Mouse (Mus musculus) G1E (cell line): ENCODE data around the gene Prpf8.

Experiments used
- CTCF ChIP-seq: IDR thresholded peaks from 2 replicates; pipeline ENCODE4 v1.5.1; 2012; ENCODE audit warnings: low read depth, low read length, inconsistent platforms, mixed read lengths
- GATA1 ChIP-seq: IDR thresholded peaks from 2 replicates; pipeline ENCODE4 v1.6.1; 2012; ENCODE audit warnings: borderline replicate concordance, low read length, inconsistent platforms, mixed read lengths
- GATA2 ChIP-seq: IDR thresholded peaks from 2 replicates; pipeline ENCODE4 v1.6.1; 2012; ENCODE audit warnings: low read depth, low read length, inconsistent platforms, borderline replicate concordance
- POLR2AphosphoS5 ChIP-seq: IDR thresholded peaks from 2 replicates; pipeline ENCODE4 v1.6.1; 2012; ENCODE audit warnings: low read depth, low read length, inconsistent platforms; ENCODE audit not compliant: insufficient replicate concordance
- TAL1 ChIP-seq: conservative IDR thresholded peaks from 2 replicates; pipeline ENCODE4 v1.6.1; 2012; ENCODE audit warnings: low read depth, low read length, inconsistent platforms, mixed read lengths

DNA sequence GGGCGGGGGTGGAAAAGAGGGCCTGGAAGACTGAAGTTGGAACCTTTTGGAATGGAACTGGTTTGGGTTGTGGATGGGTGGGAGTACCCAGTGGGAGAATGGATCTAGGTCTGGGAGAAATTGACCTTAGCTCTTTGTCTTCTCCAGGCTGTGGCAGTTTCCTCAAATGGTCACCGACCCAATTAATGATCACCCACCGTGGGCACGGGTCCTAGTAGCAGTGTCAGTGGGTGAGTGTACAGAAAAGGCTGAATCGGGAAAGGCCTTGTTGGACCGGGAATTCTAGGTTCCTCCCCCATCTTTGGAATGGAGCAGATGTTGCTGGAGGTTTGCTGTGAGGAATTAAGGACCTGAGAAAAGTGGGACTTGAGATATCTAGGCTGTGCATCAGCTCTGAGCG, 18.2 kb upstream of the Prpf8 start:
- TF ChIP-seq CTCF = no peak
- TF ChIP-seq GATA1 = no peak
- TF ChIP-seq POLR2AphosphoS5 = no peak
- no peak for TF ChIP-seq TAL1
- no peak for TF ChIP-seq GATA2
